Mouse (Mus musculus): ENCODE results near the gene Kif6.

DNA sequence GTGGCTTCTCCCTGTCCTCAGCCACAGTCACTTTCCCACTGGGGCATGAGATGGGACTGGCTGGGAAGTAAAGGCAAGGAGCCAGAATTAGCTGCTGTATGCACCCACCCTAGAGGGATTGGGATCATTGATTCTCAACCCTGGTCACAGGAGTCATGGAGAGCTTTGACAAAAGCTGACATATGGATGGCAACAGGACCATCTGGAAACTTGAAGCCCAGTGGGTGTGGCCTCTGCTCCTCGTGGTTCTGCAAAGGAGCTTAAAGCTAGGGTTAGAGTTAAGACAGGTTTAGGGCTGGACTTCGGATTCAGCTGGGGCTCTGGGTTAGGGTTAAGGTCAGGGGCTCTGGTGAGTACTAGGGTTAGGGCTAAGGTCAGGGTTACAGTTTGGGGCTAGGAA is 69.2 kb downstream of the Kif6 start:
- TF ChIP-seq POLR2A (IDR thresholded peaks at IDR 0.05; ENCODE audit: borderline replicate concordance, insufficient read depth, low read length) (no peak), CTCF (IDR thresholded peaks at IDR 0.05; ENCODE audit: borderline replicate concordance, insufficient read depth, low read depth, low read length) (no peak)

Data from cerebellum, adult 2 months (tissue).